16 mouse cellular contexts compared by ENCODE assay signal in genomic region chr13:101450501-101450900, GRCm38 (mm10).
DNase-seq lines count a peak whose midpoint lies in the region; ATAC-seq and TF ChIP-seq lines count a peak whose summit lies in the region.
"Had no signal": no experiment of that assay in that cellular context is flagged by ENCODE, and none has a peak within 500 bp of the region (broad histone marks: within the 10 kb centered on the region; RNA-seq: fewer than 3 reads in every experiment).

No protein-coding gene starts in this region.

- H3K27me3 ChIP-seq in cerebellum, adult 2 months (ENCODE audit: control insufficient read depth, insufficient read depth, low read length) = no peaks in the 10 kb centered on the region
- H3K27me3 ChIP-seq: limb, embryonic 15.5 days; neural tube, embryonic 15.5 days had no signal

- DNase-seq in frontal cortex, postnatal 14 days (ENCODE audit: low spot score in 2 of 2) = no peak
- DNase-seq in cerebellum, adult 2 months = peak; percentile 72 to 89
- DNase-seq in layer of hippocampus, adult 8-10 months (ENCODE audit: low spot score in 2 of 2) = peak; percentile 30 to 32
- peak; percentile 21 to 49 for DNase-seq in right cerebral cortex, adult 2 months (ENCODE audit: low spot score in 2 of 2)
- DNase-seq in spleen, postnatal 36 days (ENCODE audit: low spot score in 2 of 2) = no peak
- no peak for DNase-seq in thymus, postnatal 0 days (ENCODE audit: low spot score)
- DNase-seq in urinary bladder, adult 18-20 months (ENCODE audit: low spot score in 2 of 2) = no peak
- DNase-seq: heart, adult 2 months; heart, postnatal 10 days; kidney, postnatal 25 days; lung, adult 2 months; thymus, postnatal 36 days had no signal

- H3K27ac ChIP-seq in cerebellum, adult 2 months (ENCODE audit: insufficient read depth, low read length) = peak overlapping the region; percentile 98
- H3K27ac ChIP-seq: heart, adult 2 months; limb, embryonic 15.5 days; neural tube, embryonic 15.5 days had no signal

- H3K4me1 ChIP-seq in cerebellum, adult 2 months (ENCODE audit: control insufficient read depth, insufficient read depth, low read length) = peaks cover 15% of the 10 kb centered on the region; the same call in 1 of the 2 replicates
- H3K4me1 ChIP-seq: neural tube, embryonic 15.5 days had no signal

- 9% methylated on average over 6 of the region's 6 CpGs for whole genome bisulfite sequencing in cerebellum, adult 2 months

- TF ChIP-seq POLR2A in cerebellum, adult 2 months (IDR thresholded peaks at IDR 0.05; ENCODE audit: borderline replicate concordance, insufficient read depth, low read length) = no peak; the same call in 1 of the 2 replicates

- TF ChIP-seq CTCF in cerebellum, adult 2 months (IDR thresholded peaks at IDR 0.05; ENCODE audit: borderline replicate concordance, insufficient read depth, low read depth, low read length) = no peak

- no peak overlapping the region for H3K4me3 ChIP-seq in cerebellum, adult 2 months (replicated peaks; ENCODE audit: insufficient read depth, low read depth, low read length)
- H3K4me3 ChIP-seq: heart, adult 2 months; limb, embryonic 15.5 days; megakaryocyte, embryonic 14.5 days; neural tube, embryonic 15.5 days had no signal

- peak; percentile 93 for ATAC-seq in frontal cortex, adult (ENCODE audit: low TSS enrichment)

Comparison
In these comparisons a context has a peak if more than half of its experiments do, and no peak if none do; other contexts are left out.
1. DNase-seq: peak in cerebellum, adult 2 months (2 of 2), layer of hippocampus, adult 8-10 months (2 of 2) and right cerebral cortex, adult 2 months (2 of 2); none in frontal cortex, postnatal 14 days (0 of 2), spleen, postnatal 36 days (0 of 2), thymus, postnatal 0 days (single experiment) and urinary bladder, adult 18-20 months (0 of 2).